Mouse (Mus musculus) embryonic facial prominence, embryonic 13.5 days (tissue): ENCODE results near the gene Mymx. TPM values are rescaled to one million over a fixed set of nuclear protein-coding genes. Genes with fewer than 3 reads are reported as not detected.

Experiments used
- ATAC-seq: fragments of 200-750 bp; cut with Nextera tagmentation; 2 replicates; pipeline ENCODE4 v1.8.0; 2017; ENCODE audit warnings: low read depth; ENCODE audit not compliant: insufficient number of reproducible peaks, insufficient read depth, low FRiP score, low TSS enrichment
- H3K27ac ChIP-seq: fragments of 300-500 bp; sonication (generic); 2 replicates; pipeline ENCODE4 v1.5.1; 2015; ENCODE audit warnings: moderate library complexity, mild to moderate bottlenecking, inconsistent platforms
- H3K27me3 ChIP-seq: fragments of 300-500 bp; sonication (generic); 2 replicates; pipeline ENCODE4 v1.6.1; 2015; ENCODE audit warnings: mild to moderate bottlenecking, inconsistent platforms
- H3K36me3 ChIP-seq: fragments of 300-500 bp; sonication (generic); 2 replicates; pipeline ENCODE4 v1.6.1; 2015; ENCODE audit warnings: mild to moderate bottlenecking, inconsistent platforms
- H3K4me1 ChIP-seq: fragments of 300-500 bp; sonication (generic); 2 replicates; pipeline ENCODE4 v1.6.1; 2015; ENCODE audit warnings: inconsistent platforms
- H3K4me2 ChIP-seq: fragments of 300-500 bp; sonication (generic); 2 replicates; pipeline ENCODE4 v1.6.1; 2015; ENCODE audit warnings: moderate library complexity, mild to moderate bottlenecking, inconsistent platforms
- H3K4me3 ChIP-seq: fragments of 300-500 bp; sonication (generic); 2 replicates; pipeline ENCODE4 v1.5.1; 2015; ENCODE audit warnings: mild to moderate bottlenecking, inconsistent platforms
- H3K9ac ChIP-seq: fragments of 300-500 bp; sonication (generic); 2 replicates; pipeline ENCODE4 v1.6.1; 2015; ENCODE audit warnings: mild to moderate bottlenecking, inconsistent platforms
- H3K9me3 ChIP-seq: fragments of 300-500 bp; sonication (generic); 2 replicates; pipeline ENCODE4 v1.6.1; 2016; ENCODE audit warnings: inconsistent platforms
- whole genome bisulfite sequencing: fragments of 180-500 bp; shearing (Covaris S2); methylation state at CpG from one replicate; pipeline ENCODE4 v1.1.7; 2015; ENCODE audit warnings: mixed read lengths; 5-methylcytosine and 5-hydroxymethylcytosine counted together
- polyA plus RNA-seq: library from polyadenylated mRNA; unstranded; fragments of >200 nt; fragmentation: Nextera tagmentation; extraction: Ambion mirVana; gene quantifications from 2 replicates; pipeline ENCODE4 v1.2.1, GENCODE M21; 2015

The Mymx gene
- polyA plus RNA-seq, 1 experiment from 2014 or later = 5.5 TPM

DNA sequence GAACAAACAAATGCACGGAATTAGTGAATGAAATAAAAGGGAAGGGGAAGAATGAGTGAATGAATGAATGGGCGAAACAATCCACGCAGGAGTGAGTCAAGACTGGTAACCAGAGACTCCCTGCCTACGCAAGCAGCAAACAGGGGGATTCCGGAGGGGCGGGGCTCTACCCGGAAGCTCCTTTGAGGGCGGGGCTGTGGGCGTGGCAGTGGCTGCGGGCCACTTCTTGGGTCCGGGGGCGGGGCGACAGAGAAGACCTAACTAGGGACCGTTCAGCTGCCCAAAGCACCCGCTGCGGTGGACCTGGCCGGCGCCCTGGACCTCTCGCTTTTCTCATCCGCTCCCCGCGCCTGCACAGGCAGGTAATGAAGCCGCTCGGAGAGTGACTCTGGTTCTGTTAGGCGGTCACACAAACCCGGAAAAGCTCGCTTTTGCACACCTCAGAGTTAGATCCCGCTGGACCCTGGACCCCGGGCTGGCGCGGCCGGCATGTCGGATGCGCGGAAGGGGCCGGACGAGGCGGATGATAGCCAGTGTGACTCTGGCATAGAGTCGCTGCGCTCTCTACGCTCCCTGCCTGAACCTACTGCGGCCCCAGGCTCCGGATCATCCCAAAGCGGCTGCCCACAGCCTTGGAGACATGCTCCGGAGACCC, 46.3 kb downstream of the Mymx start, which contains the start of gene Nfkbie:
TSS of gene Nfkbie (plus strand) at position 252 of the 655 bp plus-strand sequence.
- Histone ChIP-seq H3K36me3 (peaks cover 3% of the 10 kb centered on the region; the same call in 1 of the 2 replicates), H3K4me2 (peak within 1 kb of the TSS; percentile 97), H3K9ac (peak within 1 kb of the TSS; percentile 82), H3K4me1 (peaks cover 34% of the 10 kb centered on the region), H3K27me3 (peaks cover 27% of the 10 kb centered on the region), H3K27ac (no peak within 1 kb of the TSS; the same call in 1 of the 2 replicates), H3K9me3 (no peaks in the 10 kb centered on the region), H3K4me3 (peak within 1 kb of the TSS; percentile 68)
- ATAC-seq = peak; percentile 63
- WGBS = under 1% methylated on average over 45 of the region's 45 CpGs

DNA sequence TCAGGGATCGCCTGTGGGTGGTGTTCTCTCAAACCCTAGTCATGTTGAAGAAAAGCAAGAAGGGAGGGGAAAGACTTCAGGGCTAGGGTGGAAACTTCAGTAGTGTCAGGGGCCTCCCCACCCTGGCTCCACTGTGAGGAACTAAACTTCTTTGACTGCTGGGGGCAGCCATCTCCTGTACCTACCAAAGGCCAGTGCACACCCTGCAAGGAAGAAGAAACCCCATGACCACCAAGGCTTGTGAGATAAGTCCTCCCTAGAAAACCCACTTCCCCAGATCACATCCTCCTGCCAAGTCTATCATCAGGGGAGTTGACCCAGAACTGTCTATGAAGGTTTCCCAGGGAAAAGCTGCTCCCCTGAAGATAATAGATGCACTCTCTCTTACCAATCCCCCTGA, 47.5 kb downstream of the Mymx start:
- Histone ChIP-seq H3K4me2 (no peak overlapping the region), H3K27ac (no peak overlapping the region), H3K4me1 (peaks cover 43% of the 10 kb centered on the region), H3K36me3 (no peaks in the 10 kb centered on the region), H3K9ac (no peak overlapping the region), H3K4me3 (no peak overlapping the region), H3K9me3 (no peaks in the 10 kb centered on the region), H3K27me3 (peaks cover 28% of the 10 kb centered on the region)
- ATAC-seq = no peak
- WGBS = 44% methylated on average over 1 of the region's 1 CpGs

DNA sequence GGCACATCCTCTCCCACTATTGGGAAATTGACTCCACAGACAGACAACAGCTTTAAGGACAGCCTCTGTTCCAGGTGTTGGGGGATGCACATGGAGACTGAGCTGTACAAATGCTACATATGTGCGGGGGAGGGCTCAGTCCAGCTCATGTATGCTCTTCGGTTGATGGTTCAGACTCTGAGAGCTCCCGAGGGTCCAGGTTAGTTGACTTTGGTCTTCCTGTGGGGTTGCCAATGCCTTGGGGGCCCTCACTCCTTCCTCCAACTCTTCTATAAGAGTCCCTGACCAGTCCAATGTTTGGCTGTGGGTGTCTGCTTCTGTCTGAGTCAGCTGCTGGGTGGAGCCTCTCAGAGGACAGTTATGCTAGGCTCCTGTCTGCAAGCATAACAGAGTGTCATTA, 48.8 kb downstream of the Mymx start:
- Histone ChIP-seq H3K27me3 (peaks cover 35% of the 10 kb centered on the region), H3K4me2 (no peak overlapping the region), H3K36me3 (no peaks in the 10 kb centered on the region), H3K4me3 (no peak overlapping the region), H3K27ac (no peak overlapping the region), H3K4me1 (peaks cover 50% of the 10 kb centered on the region), H3K9ac (no peak overlapping the region), H3K9me3 (no peaks in the 10 kb centered on the region)
- no peak for ATAC-seq
- WGBS = 72% methylated on average over 3 of the region's 3 CpGs

DNA sequence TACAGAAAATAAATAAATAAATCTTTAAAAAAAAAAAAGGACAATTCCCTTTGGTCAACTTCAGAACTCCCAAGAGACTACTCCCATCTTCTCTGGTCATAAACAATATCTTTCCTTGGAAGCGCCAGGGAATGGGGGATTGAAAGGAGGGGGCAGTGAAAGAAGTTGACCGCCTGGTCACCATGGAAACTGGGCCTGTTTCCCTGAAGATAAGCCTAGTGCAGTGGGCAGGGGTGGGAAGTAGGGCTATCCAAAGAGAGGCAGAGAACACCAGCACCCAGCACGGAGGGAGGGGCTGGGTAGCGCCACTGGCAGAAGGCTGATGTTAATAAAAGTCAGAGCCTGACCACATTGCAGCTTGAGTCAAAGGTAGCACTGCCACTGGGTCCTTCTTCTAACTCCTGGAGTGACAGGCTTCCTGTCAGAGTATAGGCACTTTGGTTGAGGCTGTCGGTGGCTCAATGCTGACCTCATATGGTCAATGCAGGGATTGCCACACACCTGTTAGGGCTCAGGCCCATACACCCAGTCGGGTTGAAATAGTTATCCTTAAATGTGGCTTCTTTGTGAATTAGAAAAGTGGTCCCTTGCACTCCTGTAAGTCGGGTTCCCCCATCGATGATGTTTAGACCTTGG, 50.0 kb downstream of the Mymx start:
- no peak overlapping the region for H3K9ac ChIP-seq
- WGBS = 6% methylated on average over 8 of the region's 8 CpGs
- peaks cover 42% of the 10 kb centered on the region for H3K4me1 ChIP-seq
- H3K4me3 ChIP-seq = no peak overlapping the region
- H3K4me2 ChIP-seq = no peak overlapping the region
- no peaks in the 10 kb centered on the region; the same call in 1 of the 2 replicates for H3K36me3 ChIP-seq
- peaks cover 42% of the 10 kb centered on the region for H3K27me3 ChIP-seq
- H3K27ac ChIP-seq = no peak overlapping the region
- ATAC-seq = no peak
- H3K9me3 ChIP-seq = no peaks in the 10 kb centered on the region

DNA sequence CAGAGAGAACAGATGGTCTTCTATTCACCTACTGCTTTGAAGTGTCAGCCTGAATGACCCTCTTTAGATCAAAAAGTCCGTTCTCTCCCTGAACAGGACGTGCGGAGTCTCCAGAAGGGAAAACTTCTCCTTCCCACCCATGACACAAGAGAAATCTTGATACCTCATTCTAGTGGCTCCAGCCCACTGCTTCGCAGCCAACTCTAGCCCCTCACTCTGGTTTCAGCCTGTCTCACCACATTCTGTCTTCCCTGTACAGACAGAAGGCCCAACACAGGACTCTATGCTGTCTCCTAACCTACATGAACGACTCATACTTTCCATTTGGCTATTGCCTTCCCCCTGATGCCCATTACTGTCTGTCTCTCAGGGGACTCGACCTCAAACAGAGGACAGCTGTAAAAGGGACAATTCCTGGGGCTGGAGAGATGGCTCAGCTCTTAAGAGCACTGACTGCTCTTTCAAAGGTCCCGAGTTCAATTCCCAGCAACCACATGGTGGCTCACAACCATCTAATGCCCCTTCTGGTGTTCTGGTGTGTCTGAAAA, 50.6 kb downstream of the Mymx start:
- WGBS = 49% methylated on average over 7 of the region's 7 CpGs
- Histone ChIP-seq H3K4me1 (peaks cover 36% of the 10 kb centered on the region), H3K9ac (no peak overlapping the region), H3K36me3 (peaks cover 6% of the 10 kb centered on the region; the same call in 1 of the 2 replicates), H3K27ac (no peak overlapping the region), H3K4me2 (no peak overlapping the region), H3K27me3 (peaks cover 42% of the 10 kb centered on the region), H3K4me3 (no peak overlapping the region), H3K9me3 (no peaks in the 10 kb centered on the region)
- no peak for ATAC-seq

Other genes with a start within 250 kb of the Mymx start
- gene Cdc5l, start 168.4 kb downstream of the Mymx start, polyA plus RNA-seq = 74.0 and 83.1 TPM in 2 replicates
- 0.86 and 0.88 TPM in 2 replicates for gene Spats1, start 126.7 kb downstream of the Mymx start, polyA plus RNA-seq
- gene Aars2, start 95.3 kb downstream of the Mymx start, polyA plus RNA-seq = 20.2 and 21.5 TPM in 2 replicates
- gene Tcte1, start 78.7 kb downstream of the Mymx start, polyA plus RNA-seq = 1.0 and 1.1 TPM in 2 replicates
- gene Tmem151b, start 52.4 kb downstream of the Mymx start, polyA plus RNA-seq = 7.7 and 10.1 TPM in 2 replicates
- 4.7 TPM in 2 replicates for gene Nfkbie, start 46.4 kb downstream of the Mymx start, polyA plus RNA-seq
- gene Slc35b2, start 38.2 kb downstream of the Mymx start, polyA plus RNA-seq = 104 and 122 TPM in 2 replicates
- gene Hsp90ab1, start 28.8 kb downstream of the Mymx start, polyA plus RNA-seq = 1,480 and 1,606 TPM in 2 replicates
- gene Slc29a1, start 2.5 kb downstream of the Mymx start, polyA plus RNA-seq = 69.8 and 77.4 TPM in 2 replicates
- gene Capn11, start 57.2 kb upstream of the Mymx start, polyA plus RNA-seq = 0.63 and 0.84 TPM in 2 replicates
- gene Mrpl14, start 84.2 kb upstream of the Mymx start, polyA plus RNA-seq = 146 and 152 TPM in 2 replicates
- 38.0 and 42.4 TPM in 2 replicates for gene Tmem63b, start 84.8 kb upstream of the Mymx start, polyA plus RNA-seq
- gene 1600014C23Rik, start 131.7 kb upstream of the Mymx start, polyA plus RNA-seq = not detected in 2 replicates